Mouse (Mus musculus): ENCODE data around the gene Kmo. TPM values are rescaled to one million over a fixed set of nuclear protein-coding genes. Genes with fewer than 3 reads are reported as not detected.
A peak's percentile ranks its signal among the peaks of the same experiment; 100 is the strongest.

Gene Kmo
- polyA plus RNA-seq, 1 experiment from 2014 or later, result 0.09 TPM

- Histone ChIP-seq H3K36me3 (ENCODE audit: control insufficient read depth, insufficient read depth, low read length) (no peaks in the 10 kb centered on the region), H3K27ac (ENCODE audit: low read depth, low read length) (no peak overlapping the region), H3K4me1 (ENCODE audit: control insufficient read depth, insufficient read depth, low read length) (no peaks in the 10 kb centered on the region), H3K4me3 (ENCODE audit: low read depth, low read length) (no peak overlapping the region), H3K27me3 (ENCODE audit: control insufficient read depth, insufficient read depth, low read length) (peaks cover 3% of the 10 kb centered on the region; the same call in 1 of the 2 replicates), H3K9me3 (replicated peaks; ENCODE audit: control insufficient read depth, low read length) (no peaks in the 10 kb centered on the region), H3K4me2 (no peak overlapping the region), H3K9ac (ENCODE audit: low read depth, low read length) (no peak overlapping the region)
- ATAC-seq (replicated peaks; ENCODE audit: insufficient number of reproducible peaks, low FRiP score, low TSS enrichment), result no peak
- 82% methylated on average over 7 of the region's 7 CpGs for WGBS (ENCODE audit: insufficient replicate concordance)
Measured at GRCm38 (mm10) chr1:175639072-175639471, 18.9 kb downstream of the Kmo start.

- H3K9ac ChIP-seq (ENCODE audit: low read depth, low read length), result no peak overlapping the region
- ATAC-seq (replicated peaks; ENCODE audit: insufficient number of reproducible peaks, low FRiP score, low TSS enrichment), result no peak
- H3K4me2 ChIP-seq, result no peak overlapping the region
- H3K27me3 ChIP-seq (ENCODE audit: control insufficient read depth, insufficient read depth, low read length), result peaks cover 3% of the 10 kb centered on the region; the same call in 1 of the 2 replicates
- WGBS (ENCODE audit: insufficient replicate concordance), result 72% methylated on average over 6 of the region's 6 CpGs
- no peaks in the 10 kb centered on the region for H3K4me1 ChIP-seq (ENCODE audit: control insufficient read depth, insufficient read depth, low read length)
- no peak overlapping the region for H3K4me3 ChIP-seq (ENCODE audit: low read depth, low read length)
- no peaks in the 10 kb centered on the region for H3K36me3 ChIP-seq (ENCODE audit: control insufficient read depth, insufficient read depth, low read length)
- H3K27ac ChIP-seq (ENCODE audit: low read depth, low read length), result no peak overlapping the region
- no peaks in the 10 kb centered on the region for H3K9me3 ChIP-seq (replicated peaks; ENCODE audit: control insufficient read depth, low read length)
Measured at GRCm38 (mm10) chr1:175640435-175641150, 20.4 kb downstream of the Kmo start.

GRCm38 (mm10) chr1:175643496-175644265 lies 23.5 kb downstream of the Kmo start:
- no peaks in the 10 kb centered on the region for H3K4me1 ChIP-seq (ENCODE audit: control insufficient read depth, insufficient read depth, low read length)
- WGBS (ENCODE audit: insufficient replicate concordance), result 67% methylated on average over 5 of the region's 5 CpGs
- H3K9me3 ChIP-seq (replicated peaks; ENCODE audit: control insufficient read depth, low read length), result no peaks in the 10 kb centered on the region
- H3K27me3 ChIP-seq (ENCODE audit: control insufficient read depth, insufficient read depth, low read length), result no peaks in the 10 kb centered on the region
- no peaks in the 10 kb centered on the region for H3K36me3 ChIP-seq (ENCODE audit: control insufficient read depth, insufficient read depth, low read length)
- no peak overlapping the region for H3K4me3 ChIP-seq (ENCODE audit: low read depth, low read length)
- H3K4me2 ChIP-seq, result no peak overlapping the region
- H3K9ac ChIP-seq (ENCODE audit: low read depth, low read length), result no peak overlapping the region
- no peak for ATAC-seq (replicated peaks; ENCODE audit: insufficient number of reproducible peaks, low FRiP score, low TSS enrichment)
- no peak overlapping the region for H3K27ac ChIP-seq (ENCODE audit: low read depth, low read length)

GRCm38 (mm10) chr1:175646952-175647351 lies 26.8 kb downstream of the Kmo start:
- Histone ChIP-seq H3K9ac (ENCODE audit: low read depth, low read length) (no peak overlapping the region), H3K27me3 (ENCODE audit: control insufficient read depth, insufficient read depth, low read length) (no peaks in the 10 kb centered on the region), H3K4me3 (ENCODE audit: low read depth, low read length) (no peak overlapping the region), H3K27ac (ENCODE audit: low read depth, low read length) (no peak overlapping the region), H3K9me3 (replicated peaks; ENCODE audit: control insufficient read depth, low read length) (no peaks in the 10 kb centered on the region), H3K4me1 (ENCODE audit: control insufficient read depth, insufficient read depth, low read length) (no peaks in the 10 kb centered on the region), H3K4me2 (no peak overlapping the region), H3K36me3 (ENCODE audit: control insufficient read depth, insufficient read depth, low read length) (no peaks in the 10 kb centered on the region)
- no peak for ATAC-seq (replicated peaks; ENCODE audit: insufficient number of reproducible peaks, low FRiP score, low TSS enrichment)
- 63% methylated on average over 9 of the region's 9 CpGs for WGBS (ENCODE audit: insufficient replicate concordance)

- no peaks in the 10 kb centered on the region for H3K27me3 ChIP-seq (ENCODE audit: control insufficient read depth, insufficient read depth, low read length)
- H3K9ac ChIP-seq (ENCODE audit: low read depth, low read length), result no peak overlapping the region
- no peaks in the 10 kb centered on the region for H3K4me1 ChIP-seq (ENCODE audit: control insufficient read depth, insufficient read depth, low read length)
- H3K4me3 ChIP-seq (ENCODE audit: low read depth, low read length), result no peak overlapping the region
- no peaks in the 10 kb centered on the region for H3K36me3 ChIP-seq (ENCODE audit: control insufficient read depth, insufficient read depth, low read length)
- H3K27ac ChIP-seq (ENCODE audit: low read depth, low read length), result no peak overlapping the region
- WGBS (ENCODE audit: insufficient replicate concordance), result 87% methylated on average over 4 of the region's 4 CpGs
- H3K9me3 ChIP-seq (replicated peaks; ENCODE audit: control insufficient read depth, low read length), result no peaks in the 10 kb centered on the region
- no peak for ATAC-seq (replicated peaks; ENCODE audit: insufficient number of reproducible peaks, low FRiP score, low TSS enrichment)
- no peak overlapping the region for H3K4me2 ChIP-seq
Measured at GRCm38 (mm10) chr1:175648615-175649014, 28.4 kb downstream of the Kmo start.

- no peak for ATAC-seq (replicated peaks; ENCODE audit: insufficient number of reproducible peaks, low FRiP score, low TSS enrichment)
- Histone ChIP-seq H3K9me3 (replicated peaks; ENCODE audit: control insufficient read depth, low read length) (no peaks in the 10 kb centered on the region), H3K9ac (ENCODE audit: low read depth, low read length) (no peak overlapping the region), H3K4me3 (ENCODE audit: low read depth, low read length) (no peak overlapping the region), H3K36me3 (ENCODE audit: control insufficient read depth, insufficient read depth, low read length) (no peaks in the 10 kb centered on the region), H3K27ac (ENCODE audit: low read depth, low read length) (no peak overlapping the region), H3K27me3 (ENCODE audit: control insufficient read depth, insufficient read depth, low read length) (no peaks in the 10 kb centered on the region), H3K4me2 (no peak overlapping the region), H3K4me1 (ENCODE audit: control insufficient read depth, insufficient read depth, low read length) (no peaks in the 10 kb centered on the region)
- WGBS (ENCODE audit: insufficient replicate concordance), result 84% methylated on average over 4 of the region's 4 CpGs
Measured at GRCm38 (mm10) chr1:175659900-175660299, 39.7 kb downstream of the Kmo start.

- Histone ChIP-seq H3K27me3 (ENCODE audit: control insufficient read depth, insufficient read depth, low read length) (no peaks in the 10 kb centered on the region), H3K9ac (ENCODE audit: low read depth, low read length) (no peak overlapping the region), H3K27ac (ENCODE audit: low read depth, low read length) (no peak overlapping the region), H3K4me2 (no peak overlapping the region), H3K9me3 (replicated peaks; ENCODE audit: control insufficient read depth, low read length) (no peaks in the 10 kb centered on the region), H3K4me1 (ENCODE audit: control insufficient read depth, insufficient read depth, low read length) (no peaks in the 10 kb centered on the region), H3K4me3 (ENCODE audit: low read depth, low read length) (no peak overlapping the region), H3K36me3 (ENCODE audit: control insufficient read depth, insufficient read depth, low read length) (no peaks in the 10 kb centered on the region)
- 0 out of 2 replicates have a peak, but pooled peaks have one; percentile 33 for ATAC-seq (replicated peaks; ENCODE audit: insufficient number of reproducible peaks, low FRiP score, low TSS enrichment)
- WGBS (ENCODE audit: insufficient replicate concordance), result 68% methylated on average over 5 of the region's 5 CpGs
Measured at GRCm38 (mm10) chr1:175668666-175669405, 48.7 kb downstream of the Kmo start.

GRCm38 (mm10) chr1:175669456-175669855 lies 49.3 kb downstream of the Kmo start:
- no peak overlapping the region for H3K4me3 ChIP-seq (ENCODE audit: low read depth, low read length)
- no peaks in the 10 kb centered on the region for H3K27me3 ChIP-seq (ENCODE audit: control insufficient read depth, insufficient read depth, low read length)
- no peak overlapping the region for H3K4me2 ChIP-seq
- H3K4me1 ChIP-seq (ENCODE audit: control insufficient read depth, insufficient read depth, low read length), result no peaks in the 10 kb centered on the region
- H3K36me3 ChIP-seq (ENCODE audit: control insufficient read depth, insufficient read depth, low read length), result no peaks in the 10 kb centered on the region
- no peak overlapping the region for H3K27ac ChIP-seq (ENCODE audit: low read depth, low read length)
- no peak for ATAC-seq (replicated peaks; ENCODE audit: insufficient number of reproducible peaks, low FRiP score, low TSS enrichment)
- WGBS (ENCODE audit: insufficient replicate concordance), result 90% methylated on average over 3 of the region's 3 CpGs
- H3K9ac ChIP-seq (ENCODE audit: low read depth, low read length), result no peak overlapping the region
- H3K9me3 ChIP-seq (replicated peaks; ENCODE audit: control insufficient read depth, low read length), result no peaks in the 10 kb centered on the region
